Mouse (Mus musculus): ENCODE measurements at regions not wholly inside any gene's neighbourhood (a gene's known extent, or its start where the extent isn't known, plus 50 kb on each side); places are given as distances from the start of the nearest gene placed in this dataset.

GRCm38 (mm10) chr3:22948168-22948768 is 871.8 kb downstream of the Tbl1xr1 start:
- no peak overlapping the region for H3K27ac ChIP-seq (ENCODE audit: insufficient read depth, low read depth)
- H3K27me3 ChIP-seq (replicated peaks): no peaks in the 10 kb centered on the region
- DNase-seq (ENCODE audit: extremely low read depth): no peak
- H3K9ac ChIP-seq (ENCODE audit: insufficient read depth, low read depth): no peak overlapping the region
- in situ Hi-C loops (cut with MboI; ENCODE audit: low pct_ligation_motif_present, low pct_unique_long_range_greater_than_20kb, low sequenced_read_pairs): no loop called here
- dilution Hi-C loops (cut with MboI; ENCODE audit: extremely low pct_ligation_motif_present, extremely low pct_unique_long_range_greater_than_20kb, low sequenced_read_pairs): no loop called here
- no peaks in the 10 kb centered on the region for H3K36me3 ChIP-seq (replicated peaks in 1 of 2; ENCODE audit: control insufficient read depth in 1 of 2, insufficient read depth in 1 of 2, low read length in 1 of 2)
- H3K79me2 ChIP-seq (replicated peaks; ENCODE audit: control insufficient read depth, extremely low read depth, insufficient read depth, poor library complexity, severe bottlenecking): no peaks in the 10 kb centered on the region
- H3K9me3 ChIP-seq (replicated peaks; ENCODE audit: low read length): no peaks in the 10 kb centered on the region
- TF ChIP-seq JUN (IDR thresholded peaks at IDR 0.05; ENCODE audit: insufficient read depth, low read depth, low read length) (no peak), ZC3H11A (IDR thresholded peaks at IDR 0.05; ENCODE audit: low read depth, low read length) (no peak), CHD1 (IDR thresholded peaks at IDR 0.05; ENCODE audit: low read depth, low read length) (no peak), ZNF384 (IDR thresholded peaks at IDR 0.05; ENCODE audit: low read depth, low read length) (no peak), RAD21 (IDR thresholded peaks at IDR 0.05; ENCODE audit: low read depth, low read length) (no peak), TBP (conservative IDR thresholded peaks at IDR 0.05; ENCODE audit: low read depth, low read length) (no peak), IRF4 (IDR thresholded peaks at IDR 0.05; ENCODE audit: low read depth, low read length) (no peak), E2F4 (IDR thresholded peaks at IDR 0.05; ENCODE audit: insufficient replicate concordance, low read depth, low read length) (no peak)
- no peaks in the 10 kb centered on the region for H3K4me1 ChIP-seq (ENCODE audit: control insufficient read depth in 1 of 2, insufficient read depth in 2 of 2)
- H3K4me3 ChIP-seq (replicated peaks in 1 of 3; ENCODE audit: low read depth in 2 of 3, low read length in 2 of 3, poor library complexity in 1 of 3): no peak overlapping the region
- H3K4me2 ChIP-seq (ENCODE audit: insufficient read depth, low read depth, poor library complexity, severe bottlenecking): no peak overlapping the region

DNA sequence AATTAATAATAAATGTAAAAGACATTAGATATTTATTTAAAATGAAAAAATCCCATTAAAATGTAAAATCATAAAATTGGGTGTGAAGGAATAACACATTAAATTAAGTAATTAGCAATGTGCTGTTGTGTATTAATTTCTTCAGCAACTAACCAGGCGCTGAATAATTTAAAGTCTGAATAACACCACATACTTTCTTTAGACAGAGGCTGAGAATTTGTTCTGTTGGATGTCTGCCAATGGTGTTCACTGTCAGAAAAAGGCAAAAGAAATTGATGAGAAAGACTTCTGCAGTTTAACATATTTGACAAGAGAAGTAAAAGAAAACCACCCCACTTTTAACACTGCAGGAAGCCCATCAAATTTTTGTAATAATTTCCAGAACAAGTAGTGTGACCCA is 881.0 kb downstream of the Tbl1xr1 start:
- dilution Hi-C loops (cut with MboI; ENCODE audit: extremely low pct_ligation_motif_present, extremely low pct_unique_long_range_greater_than_20kb, low sequenced_read_pairs): no loop called here
- H3K9me3 ChIP-seq (replicated peaks; ENCODE audit: low read length): no peaks in the 10 kb centered on the region
- no peak overlapping the region for H3K27ac ChIP-seq (ENCODE audit: insufficient read depth, low read depth)
- no peak overlapping the region for H3K4me2 ChIP-seq (ENCODE audit: insufficient read depth, low read depth, poor library complexity, severe bottlenecking)
- in situ Hi-C loops (cut with MboI; ENCODE audit: low pct_ligation_motif_present, low pct_unique_long_range_greater_than_20kb, low sequenced_read_pairs): no loop called here
- no peaks in the 10 kb centered on the region for H3K27me3 ChIP-seq (replicated peaks)
- no peaks in the 10 kb centered on the region for H3K79me2 ChIP-seq (replicated peaks; ENCODE audit: control insufficient read depth, extremely low read depth, insufficient read depth, poor library complexity, severe bottlenecking)
- peaks cover 0 to 3% of the 10 kb centered on the region in 2 experiments for H3K36me3 ChIP-seq (replicated peaks in 1 of 2; ENCODE audit: control insufficient read depth in 1 of 2, insufficient read depth in 1 of 2, low read length in 1 of 2)
- H3K4me1 ChIP-seq (ENCODE audit: control insufficient read depth in 1 of 2, insufficient read depth in 2 of 2): peaks cover 0 to 7% of the 10 kb centered on the region in 2 experiments; a peak in 2 of 4 replicates
- H3K9ac ChIP-seq (ENCODE audit: insufficient read depth, low read depth): no peak overlapping the region
- no peak for DNase-seq (ENCODE audit: extremely low read depth)
- TF ChIP-seq NRF1 (IDR thresholded peaks at IDR 0.05; ENCODE audit: low read depth, low read length): no peak
- no peak overlapping the region for H3K4me3 ChIP-seq (replicated peaks in 1 of 3; ENCODE audit: low read depth in 2 of 3, low read length in 2 of 3, poor library complexity in 1 of 3)

DNA sequence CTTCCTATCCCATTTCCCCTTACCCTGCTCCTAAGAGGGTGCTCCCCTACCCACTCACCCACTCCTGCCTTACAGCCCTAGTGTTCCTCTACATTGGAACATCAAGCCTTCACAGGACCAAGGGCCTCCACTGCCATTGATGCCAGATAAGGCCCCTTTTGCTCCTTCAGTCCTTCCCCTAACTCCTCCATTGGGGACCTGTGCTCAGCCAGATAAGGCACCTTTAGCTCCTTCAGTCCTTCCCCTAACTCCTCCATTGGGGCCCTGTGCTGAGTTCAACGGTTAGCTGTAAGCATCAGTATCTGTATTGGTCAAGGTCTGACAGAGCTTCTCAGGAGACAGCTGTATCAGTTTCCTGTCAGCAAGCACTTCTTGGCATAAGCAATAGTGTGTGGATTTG is 896.2 kb downstream of the Tbl1xr1 start:
- Histone ChIP-seq H3K9me3 (replicated peaks; ENCODE audit: low read length) (no peaks in the 10 kb centered on the region), H3K4me3 (replicated peaks in 1 of 3; ENCODE audit: low read depth in 2 of 3, low read length in 2 of 3, poor library complexity in 1 of 3) (no peak overlapping the region), H3K36me3 (replicated peaks in 1 of 2; ENCODE audit: control insufficient read depth in 1 of 2, insufficient read depth in 1 of 2, low read length in 1 of 2) (no peaks in the 10 kb centered on the region), H3K79me2 (replicated peaks; ENCODE audit: control insufficient read depth, extremely low read depth, insufficient read depth, poor library complexity, severe bottlenecking) (no peaks in the 10 kb centered on the region), H3K4me2 (ENCODE audit: insufficient read depth, low read depth, poor library complexity, severe bottlenecking) (no peak overlapping the region), H3K4me1 (ENCODE audit: control insufficient read depth in 1 of 2, insufficient read depth in 2 of 2) (no peaks in the 10 kb centered on the region), H3K27ac (ENCODE audit: insufficient read depth, low read depth) (no peak overlapping the region), H3K27me3 (replicated peaks) (no peaks in the 10 kb centered on the region), H3K9ac (ENCODE audit: insufficient read depth, low read depth) (no peak overlapping the region)
- TF ChIP-seq ZMIZ1 (IDR thresholded peaks at IDR 0.05; ENCODE audit: low read depth, low read length): no peak
- no peak for TF ChIP-seq UBTF (IDR thresholded peaks at IDR 0.05; ENCODE audit: low read depth, low read length)
- TF ChIP-seq CTCF (conservative IDR thresholded peaks at IDR 0.05 in 1 of 2, IDR thresholded peaks at IDR 0.05 in 1 of 2; ENCODE audit: low read depth in 2 of 2, low read length in 2 of 2): no peak
- no peak for TF ChIP-seq MAX (IDR thresholded peaks at IDR 0.05; ENCODE audit: low read length)
- no peak for TF ChIP-seq BHLHE40 (IDR thresholded peaks at IDR 0.05; ENCODE audit: low read depth, low read length)
- TF ChIP-seq RAD21 (IDR thresholded peaks at IDR 0.05; ENCODE audit: low read depth, low read length): no peak
- TF ChIP-seq SMC3 (IDR thresholded peaks at IDR 0.05; ENCODE audit: low read depth, low read length): no peak
- TF ChIP-seq PAX5 (IDR thresholded peaks at IDR 0.05; ENCODE audit: low read length): no peak
- TF ChIP-seq JUN (IDR thresholded peaks at IDR 0.05; ENCODE audit: insufficient read depth, low read depth, low read length): no peak
- TF ChIP-seq SIN3A (IDR thresholded peaks at IDR 0.05; ENCODE audit: low read length): no peak
- TF ChIP-seq NELFE (IDR thresholded peaks at IDR 0.05; ENCODE audit: low read depth, low read length): no peak
- no peak for TF ChIP-seq ZNF384 (IDR thresholded peaks at IDR 0.05; ENCODE audit: low read depth, low read length)
- TF ChIP-seq CHD1 (IDR thresholded peaks at IDR 0.05; ENCODE audit: low read depth, low read length): no peak
- no peak for TF ChIP-seq MXI1 (IDR thresholded peaks at IDR 0.05; ENCODE audit: low read depth, low read length)
- no peak for TF ChIP-seq HCFC1 (IDR thresholded peaks at IDR 0.05; ENCODE audit: low read depth, low read length)
- no peak for TF ChIP-seq KAT2A (IDR thresholded peaks at IDR 0.05; ENCODE audit: insufficient replicate concordance, low read length)
- DNase-seq (ENCODE audit: extremely low read depth): no peak
- dilution Hi-C loops (cut with MboI; ENCODE audit: extremely low pct_ligation_motif_present, extremely low pct_unique_long_range_greater_than_20kb, low sequenced_read_pairs): no loop called here
- in situ Hi-C loops (cut with MboI; ENCODE audit: low pct_ligation_motif_present, low pct_unique_long_range_greater_than_20kb, low sequenced_read_pairs): no loop called here
